Mouse (Mus musculus): Measurements from ENCODE around the gene Map1a.

Gene Map1a

GRCm38 (mm10) chr2:121288901-121289729 is at the start of gene Map1a:
Map1a (plus strand) TSS chr2:121289600.
- DNase-seq (ENCODE audit: low read depth) = peak; percentile 54

DNA sequence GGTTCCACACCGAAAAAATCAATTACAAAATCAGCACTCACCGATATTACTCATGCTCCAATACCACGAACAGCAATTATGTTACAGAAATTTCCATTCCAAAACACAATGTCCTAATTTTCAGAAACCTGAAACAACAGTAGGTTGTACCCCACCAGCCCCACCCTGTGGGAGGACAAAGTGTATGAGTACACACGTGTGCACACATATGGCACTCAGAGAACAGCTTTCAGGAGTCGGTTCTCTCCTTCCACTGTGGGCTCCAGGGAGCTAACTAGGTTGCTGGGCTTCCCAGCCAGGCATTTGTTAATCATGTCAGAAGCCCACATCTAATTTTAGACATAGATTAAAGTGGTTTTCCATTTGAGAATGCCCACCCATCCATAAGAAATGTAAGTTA is 45.3 kb upstream of the Map1a start:
- DNase-seq (ENCODE audit: low read depth) = no peak

DNA sequence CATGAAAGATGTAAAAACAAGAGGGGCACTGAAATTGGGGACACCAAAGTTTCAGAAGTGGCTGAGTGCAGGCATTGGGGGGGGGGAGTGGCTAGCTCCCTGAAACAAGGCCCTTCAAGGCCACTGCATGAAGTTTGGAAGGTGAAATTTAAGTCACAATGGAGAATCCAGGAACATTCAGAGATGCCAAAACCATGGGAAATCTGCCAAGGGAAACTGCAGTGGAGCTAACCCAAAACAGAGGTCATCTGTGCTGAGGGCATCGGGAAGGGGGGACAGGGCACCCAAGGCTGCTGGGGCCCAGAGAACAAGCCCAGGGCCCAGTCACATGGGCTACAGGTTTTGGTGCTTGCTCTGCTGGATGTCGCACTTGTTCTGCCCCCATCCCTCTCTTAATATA is 39.6 kb upstream of the Map1a start:
- no peak for DNase-seq (ENCODE audit: low read depth)

- no peak for DNase-seq (ENCODE audit: low read depth)
These were observed 21.0 kb upstream of the Map1a start for GRCm38 (mm10) chr2:121268446-121268845.

DNA sequence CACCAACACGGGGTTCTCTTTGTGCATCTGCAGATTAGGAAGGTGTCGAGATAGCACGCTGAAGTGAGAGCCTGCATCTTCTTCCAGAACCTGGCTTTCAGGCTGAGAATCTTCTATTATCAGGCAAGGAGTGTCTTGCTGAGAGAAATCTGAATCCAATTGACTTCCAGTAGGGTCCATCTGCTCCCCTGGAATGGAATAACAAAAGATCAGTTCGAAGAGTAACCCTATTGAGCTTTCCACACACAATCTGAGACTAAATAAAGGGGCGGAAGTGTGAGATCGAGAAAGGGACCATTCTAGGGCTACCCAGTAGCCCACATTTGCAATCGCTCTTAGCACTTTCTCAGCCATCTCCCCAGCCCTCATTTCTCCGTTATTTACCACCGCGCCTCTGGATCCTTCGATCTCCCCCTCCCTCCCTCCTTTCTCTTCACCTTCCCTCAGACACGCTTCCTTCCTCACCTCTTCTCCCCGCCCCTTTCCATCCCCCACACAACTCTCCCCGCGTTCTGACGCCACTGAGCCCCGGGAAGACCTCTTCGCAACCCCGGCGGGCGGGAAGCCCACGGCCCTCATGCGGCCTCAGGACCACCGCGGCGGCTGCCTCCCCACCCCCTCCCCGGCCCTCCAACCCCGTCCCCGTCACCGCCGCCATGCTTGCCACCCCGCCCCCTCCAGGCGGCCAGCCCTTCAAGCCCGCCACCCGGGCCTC is 18.7 kb upstream of the Map1a start:
- no peak for DNase-seq (ENCODE audit: low read depth)

- peak; percentile 95 for DNase-seq (ENCODE audit: low read depth)
These were observed 18.0 kb upstream of the Map1a start, which contains the start of gene Trp53bp1 for GRCm38 (mm10) chr2:121271236-121271927. Trp53bp1 (minus strand) TSS chr2:121271407.

DNA sequence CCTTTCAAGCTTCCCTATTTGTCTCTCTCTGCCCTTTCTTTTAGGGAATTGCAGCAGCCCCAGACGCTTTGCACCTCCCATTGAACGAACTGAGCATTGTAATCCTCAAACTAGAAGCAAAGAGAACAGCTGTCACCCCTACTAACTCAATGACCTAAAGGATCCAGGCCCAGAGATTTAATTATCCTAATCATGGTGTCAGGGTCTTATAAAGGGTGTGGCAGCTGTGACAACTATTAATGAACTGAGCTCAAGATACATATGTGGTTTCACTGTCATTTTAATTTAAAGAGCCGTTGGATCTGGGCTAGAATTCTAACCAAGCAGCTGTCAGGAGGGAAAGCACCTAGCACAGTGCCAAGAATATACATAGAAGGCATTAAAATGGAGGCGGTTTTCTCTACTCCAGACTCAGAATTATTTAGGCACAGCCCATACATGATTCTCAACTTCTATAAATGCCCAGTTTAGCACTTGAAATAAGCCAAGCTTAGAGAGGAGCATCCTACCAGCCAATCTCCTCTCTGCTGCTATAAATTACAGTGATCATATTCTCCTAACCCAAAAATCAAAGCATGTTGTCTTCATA is 17.4 kb upstream of the Map1a start:
- no peak for DNase-seq (ENCODE audit: low read depth)

DNA sequence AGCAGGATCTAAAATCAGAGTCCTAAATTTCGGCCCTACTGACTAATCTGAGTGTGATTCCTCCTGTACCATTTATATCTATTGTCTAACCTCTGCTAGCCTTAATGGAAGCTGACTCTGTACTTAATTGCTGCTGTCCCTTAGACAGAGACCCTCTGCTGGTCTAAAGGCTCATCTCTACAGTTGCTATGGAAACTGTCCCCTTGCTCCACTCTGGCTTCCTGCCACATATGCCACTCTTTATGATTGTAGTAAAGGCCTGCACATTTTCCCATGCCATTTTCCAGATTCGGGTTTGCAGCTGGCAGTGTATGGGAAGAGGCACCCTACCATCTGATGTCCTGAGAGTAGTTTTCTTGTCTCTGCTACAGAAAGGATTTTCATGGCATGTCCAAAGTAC is 1.6 kb upstream of the Map1a start:
- no peak for DNase-seq (ENCODE audit: low read depth)

GRCm38 (mm10) chr2:121289730-121290540 is 535 bp downstream of the Map1a start:
- DNase-seq (ENCODE audit: low read depth) = no peak

DNA sequence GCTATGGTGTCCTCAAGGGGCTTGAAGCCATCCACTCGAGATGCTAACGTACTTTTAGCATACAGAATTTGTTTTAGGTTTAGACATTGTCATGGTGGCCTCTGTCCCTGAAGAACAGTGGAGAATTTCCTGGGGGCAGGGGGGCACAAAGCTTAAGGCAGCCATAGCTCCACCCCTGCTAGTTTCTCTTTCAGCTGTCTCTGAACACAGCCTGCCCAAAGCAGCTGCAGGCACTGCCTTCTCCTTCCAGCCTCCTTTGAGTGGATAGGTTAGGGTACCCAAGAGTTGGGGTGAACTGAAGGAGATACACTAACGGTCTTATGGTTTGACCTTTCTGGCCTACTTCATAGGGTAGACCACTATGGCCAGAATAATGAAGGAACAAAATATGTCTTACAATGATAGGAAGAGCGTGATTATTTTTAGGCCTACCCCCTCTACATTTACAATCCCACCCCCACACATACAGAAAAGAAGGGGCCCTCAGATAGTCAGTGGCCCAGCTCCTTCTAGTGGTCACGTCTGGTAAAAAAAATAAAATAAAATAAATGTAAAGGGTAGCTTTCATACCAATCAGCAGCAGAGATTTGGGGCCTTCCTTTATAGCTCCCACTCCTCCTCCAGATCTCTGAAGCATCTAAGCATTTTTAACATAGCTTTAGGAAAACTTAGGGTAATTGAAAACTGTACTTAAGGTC is 3.1 kb downstream of the Map1a start:
- DNase-seq (ENCODE audit: low read depth) = no peak

DNA sequence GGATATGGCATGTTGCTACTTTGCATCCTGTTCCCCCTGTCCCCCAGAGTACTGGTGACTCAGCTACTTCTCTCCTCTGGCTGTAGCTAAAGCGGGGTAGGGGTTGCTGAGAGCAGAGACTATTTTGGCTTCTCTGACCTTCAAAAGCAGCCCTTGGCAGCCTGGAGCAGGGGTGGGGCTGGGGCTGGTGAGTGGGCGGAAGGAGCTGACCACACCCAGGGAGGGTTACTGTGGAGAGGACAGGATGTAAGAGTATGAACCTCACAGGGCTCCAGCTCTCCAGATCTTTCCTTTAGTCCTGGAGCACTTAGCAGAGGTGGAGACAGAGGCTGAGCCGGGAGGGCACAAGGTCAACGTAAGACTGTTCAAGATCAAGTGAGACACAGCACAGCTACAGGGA is 4.8 kb downstream of the Map1a start:
- peak; percentile 85 for DNase-seq (ENCODE audit: low read depth)

DNA sequence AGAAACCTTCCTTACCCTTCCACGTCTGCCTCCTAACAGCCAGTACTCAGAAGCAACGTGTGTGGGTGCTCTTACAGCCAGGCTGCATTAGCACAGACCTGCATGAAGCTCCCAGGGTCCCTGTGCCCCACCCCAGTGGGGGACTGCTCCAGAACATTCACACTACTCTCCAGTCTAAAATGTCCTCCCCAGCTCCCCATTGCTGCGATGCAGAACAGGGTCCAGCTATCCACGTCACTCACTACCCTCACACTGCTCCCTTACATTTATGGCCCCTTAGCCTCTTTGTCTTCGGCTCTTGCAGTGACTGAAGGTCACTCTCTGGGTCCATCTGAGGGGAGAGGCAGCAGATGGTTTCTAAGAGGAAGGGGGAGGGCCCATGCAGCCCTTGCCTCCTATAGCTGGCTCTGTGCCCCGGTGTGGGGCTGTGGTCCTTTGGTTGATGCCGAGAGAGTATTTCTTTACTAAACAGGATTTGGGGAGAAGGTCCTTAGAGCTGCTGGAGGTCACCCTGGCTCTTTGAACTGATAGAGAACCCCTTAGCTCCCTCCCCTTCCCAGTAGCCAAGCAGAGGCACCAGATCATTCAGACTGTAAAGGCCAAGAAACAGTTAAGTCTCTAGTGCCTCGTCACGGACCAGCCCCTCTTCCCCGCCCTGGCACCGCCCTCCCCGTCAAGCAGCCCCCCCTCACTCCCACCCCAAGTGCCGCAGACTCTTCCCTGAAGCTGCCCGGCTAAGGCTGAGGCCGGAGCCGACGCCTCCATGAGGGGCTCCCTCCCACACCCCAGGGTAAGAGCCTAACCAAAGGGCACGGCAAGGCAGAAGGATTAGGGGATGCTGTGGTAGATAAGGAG is 5.6 kb downstream of the Map1a start:
- peak; percentile 65 for DNase-seq (ENCODE audit: low read depth)

DNA sequence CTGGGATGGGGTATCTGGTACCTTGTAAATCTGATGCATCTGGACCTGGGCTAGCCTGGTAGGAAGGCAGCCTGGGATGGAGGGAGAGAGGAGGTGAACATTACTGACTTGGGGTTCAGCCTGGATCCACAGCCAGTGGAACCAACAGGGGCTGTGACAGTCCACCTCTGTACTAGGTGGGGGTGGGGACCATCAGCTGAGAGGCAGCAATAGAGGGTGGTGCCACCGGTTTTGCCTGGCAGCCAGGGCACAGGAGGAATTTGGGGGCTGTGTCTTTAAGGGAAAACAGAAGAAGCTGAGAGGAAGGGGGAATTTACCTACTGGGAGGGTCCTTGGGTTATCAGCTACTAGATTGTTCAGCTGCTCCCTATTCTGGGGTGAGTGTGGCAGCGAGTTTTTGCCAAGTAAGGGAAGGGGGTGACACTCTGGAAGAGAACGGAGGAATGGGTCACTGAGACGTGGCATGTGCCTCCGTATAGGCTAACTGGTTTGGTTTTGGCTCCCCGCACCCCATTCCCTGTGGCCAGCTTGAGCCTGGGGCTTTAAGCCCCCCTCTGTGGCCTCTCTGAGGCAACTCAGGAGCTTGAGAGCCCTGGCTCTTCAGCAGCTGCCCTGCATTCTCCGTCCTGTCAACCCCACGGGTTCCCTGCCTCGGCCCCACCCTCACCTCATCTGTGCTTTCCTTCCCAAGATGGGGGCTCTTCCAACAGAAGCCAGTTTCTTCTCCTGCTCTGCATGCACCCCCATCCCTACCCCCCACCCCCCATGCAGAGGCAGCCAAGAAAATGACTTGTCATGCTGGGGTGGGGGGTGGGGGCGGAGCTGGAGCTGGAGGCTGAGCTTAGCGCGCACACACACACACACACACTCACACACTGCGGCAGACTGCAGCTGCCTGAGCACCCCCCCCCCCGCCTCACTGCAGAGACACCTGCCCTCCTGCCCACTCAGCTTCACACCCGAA is 6.5 kb downstream of the Map1a start:
- peak; percentile 52 for DNase-seq (ENCODE audit: low read depth)

GRCm38 (mm10) chr2:121296754-121297231 is 7.4 kb downstream of the Map1a start:
- no peak for DNase-seq (ENCODE audit: low read depth)

DNA sequence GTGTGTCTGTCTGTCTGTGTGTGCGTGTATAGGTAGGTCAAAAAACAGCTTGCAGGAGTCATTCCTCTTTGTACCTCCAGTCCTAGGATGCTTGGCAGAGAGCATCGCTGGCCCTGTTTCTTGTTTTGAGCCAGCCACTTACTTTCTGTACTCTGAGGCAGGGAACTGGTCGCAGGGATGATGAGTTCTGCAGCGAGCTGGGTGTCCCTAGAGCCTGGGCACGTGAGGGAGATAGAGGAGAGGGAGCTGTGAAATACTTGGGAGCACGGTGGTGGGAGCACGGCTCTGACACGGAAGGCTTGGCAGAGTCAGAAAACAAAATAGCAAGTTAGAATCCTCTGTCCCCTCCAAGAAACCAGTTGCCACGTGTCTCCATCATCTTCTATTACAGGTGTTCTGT is 8.3 kb downstream of the Map1a start:
- no peak for DNase-seq (ENCODE audit: low read depth)

DNA sequence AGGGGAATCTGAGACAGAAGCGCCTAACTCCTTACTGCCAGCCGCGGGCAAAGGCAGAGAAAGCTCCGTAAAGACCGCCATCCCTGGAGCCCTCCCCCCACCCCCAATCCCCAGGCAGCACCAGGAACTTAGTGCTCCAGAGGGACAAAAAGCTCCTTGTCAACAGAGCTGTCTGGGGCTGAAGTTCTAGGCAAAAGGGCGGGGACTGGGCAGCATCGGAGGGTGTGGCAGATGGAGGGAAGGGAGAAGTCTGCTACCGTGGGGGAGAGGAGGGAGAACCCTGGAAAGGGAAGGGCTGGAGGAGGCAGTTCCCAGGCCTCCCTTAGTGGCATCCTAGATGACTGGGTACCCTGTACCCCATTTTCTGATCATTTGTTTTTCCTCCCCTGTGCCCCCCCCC is 8.7 kb downstream of the Map1a start:
- DNase-seq (ENCODE audit: low read depth) = no peak

- DNase-seq (ENCODE audit: low read depth) = no peak
These were observed 10.1 kb downstream of the Map1a start for GRCm38 (mm10) chr2:121299471-121299870.

DNA sequence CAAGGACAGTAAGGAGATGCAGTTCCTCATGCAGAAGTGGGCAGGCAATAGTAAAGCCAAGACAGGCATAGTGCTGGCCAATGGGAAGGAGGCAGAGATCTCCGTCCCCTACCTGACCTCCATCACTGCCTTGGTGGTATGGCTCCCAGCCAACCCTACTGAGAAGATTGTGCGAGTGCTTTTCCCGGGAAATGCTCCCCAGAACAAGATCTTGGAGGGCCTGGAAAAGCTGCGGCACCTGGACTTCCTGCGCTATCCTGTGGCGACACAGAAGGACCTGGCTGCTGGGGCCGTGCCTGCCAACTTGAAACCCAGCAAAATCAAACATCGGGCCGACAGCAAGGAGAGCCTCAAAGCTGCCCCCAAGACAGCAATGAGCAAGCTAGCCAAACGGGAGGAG is 10.6 kb downstream of the Map1a start:
- DNase-seq (ENCODE audit: low read depth) = no peak

DNA sequence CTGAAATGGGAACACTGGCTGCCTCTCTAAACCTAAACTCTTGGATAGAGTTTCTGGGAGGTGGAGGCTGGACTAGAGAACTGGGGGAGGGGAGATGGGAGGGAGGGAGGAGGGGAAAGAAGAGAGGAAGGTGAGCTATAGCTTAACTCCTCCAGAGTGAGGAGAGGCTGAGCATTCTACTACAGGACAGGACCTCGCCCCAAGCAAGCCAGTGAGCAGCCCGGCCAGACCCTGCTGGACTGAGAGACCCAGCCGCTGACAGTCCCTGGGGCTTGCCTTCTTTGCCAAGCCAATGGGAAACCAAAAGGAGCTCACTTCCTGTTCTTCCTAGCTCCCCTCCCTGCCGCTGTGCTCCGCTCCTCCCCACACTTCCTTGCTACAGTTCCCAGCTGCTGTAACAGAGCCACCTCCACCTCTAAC is 19.6 kb downstream of the Map1a start:
- DNase-seq (ENCODE audit: low read depth) = no peak
